Mouse (Mus musculus) sigmoid colon, adult 10 weeks (tissue): ENCODE results near the gene Reg3a. TPM values are rescaled to one million over a fixed set of nuclear protein-coding genes. Genes with fewer than 3 reads are reported as not detected.

Experiments
- polyA plus RNA-seq: library from polyadenylated mRNA; stranded (reverse); fragments of 350-450 nt; fragmentation: Illumina TruSeq; extraction: RNeasy Lipid Tissue Mini Kit (QIAGEN cat#74804); gene quantifications from one replicate; pipeline ENCODE4 v1.2.3, GENCODE M21; 2014; ENCODE audit warnings: low read depth, low replicate concordance

The Reg3a gene
- polyA plus RNA-seq, result not detected

GRCm38 (mm10) chr6:78380409-78380808, at the start of gene Reg3a:
Reg3a (plus strand) TSS chr6:78380709.

DNA sequence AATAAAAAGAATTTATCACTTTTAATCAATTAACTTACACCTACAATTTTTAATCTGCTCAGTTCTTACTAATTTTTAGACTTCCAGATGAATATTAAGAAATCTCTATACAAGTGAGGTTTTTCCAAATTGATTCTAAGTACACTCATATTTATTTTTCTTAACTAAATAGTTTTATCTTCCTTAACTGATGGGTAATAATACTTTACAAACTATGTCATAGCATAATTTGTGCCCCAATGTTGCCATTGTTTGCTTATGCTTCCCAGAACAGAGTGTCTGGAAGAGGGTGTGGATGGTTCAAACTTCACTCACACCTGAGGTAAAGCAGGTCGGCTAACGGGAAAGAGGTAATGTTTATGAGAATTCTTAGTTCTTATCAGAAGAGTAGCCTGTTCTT, 10.2 kb upstream of the Reg3a start, which contains the start of gene Reg3b:
Reg3b (plus strand) TSS at position 301 of the 400 bp plus-strand sequence.

GRCm38 (mm10) chr6:78378765-78379164, 1.7 kb upstream of the Reg3a start, which contains the start of gene Reg3d:
Reg3d (minus strand) TSS chr6:78378865.

GRCm38 (mm10) chr6:78395323-78395722, 14.8 kb downstream of the Reg3a start, which contains the start of gene Reg2:
Reg2 (plus strand) TSS chr6:78395623.

DNA sequence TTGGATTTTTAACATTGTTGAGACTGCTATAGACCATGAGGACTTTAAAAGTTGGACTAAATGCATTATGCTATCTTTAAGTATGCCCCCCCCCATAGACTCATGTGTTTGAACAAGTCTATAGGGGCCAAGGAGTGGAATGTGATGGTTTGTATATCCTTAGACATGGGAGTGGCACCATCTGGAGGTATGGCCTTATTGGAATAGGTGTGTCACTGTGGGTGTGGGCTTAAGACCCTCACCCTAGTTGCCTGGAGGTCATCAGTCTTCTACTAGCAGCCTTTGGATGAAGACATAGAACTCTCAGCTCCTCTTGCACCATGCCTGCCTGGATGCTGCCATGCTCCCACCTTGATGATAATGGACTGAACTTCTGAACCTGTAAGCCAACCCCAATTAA, 41.9 kb downstream of the Reg3a start, which contains the start of gene Reg1:
Reg1 (plus strand) TSS at position 301 of the 400 bp plus-strand sequence.

Other genes starting within 250 kb of the Reg3a start
- gene Reg3b, start 10.1 kb upstream of the Reg3a start, polyA plus RNA-seq, result not detected
- gene Reg3d, start 1.8 kb upstream of the Reg3a start, polyA plus RNA-seq, result not detected
- gene Reg2, start 14.9 kb downstream of the Reg3a start, polyA plus RNA-seq, result not detected
- 14.6 TPM for gene Reg1, start 42.0 kb downstream of the Reg3a start, polyA plus RNA-seq
- 5.1 TPM for gene Reg3g, start 88.2 kb downstream of the Reg3a start, polyA plus RNA-seq